Comparison of ENCODE assay signal across 8 mouse cellular contexts in genomic region chr11:84066927-84067645, GRCm38 (mm10). TPM values are rescaled to one million over a fixed set of nuclear protein-coding genes. Genes with fewer than 3 reads are reported as not detected.
DNase-seq lines count a peak whose midpoint lies in the region; ATAC-seq lines count a peak whose summit lies in the region.

No protein-coding gene starts in this region.

- intact Hi-C loops in heart, postnatal 25 days (cut with DNase I), result loop anchor here (5.0 kb wide), 1 partner anchor 445 kb away; the partner anchor contains the start of gene Aatf

- H3K4me3 ChIP-seq in embryonic facial prominence, embryonic 12.5 days, result peak overlapping the region; percentile 61
- peak overlapping the region; percentile 56 for H3K4me3 ChIP-seq in stomach, embryonic 15.5 days (replicated peaks)

- H3K4me2 ChIP-seq in embryonic facial prominence, embryonic 12.5 days (replicated peaks), result peak overlapping the region; percentile 74
- peak overlapping the region; percentile 68 for H3K4me2 ChIP-seq in stomach, embryonic 15.5 days

- WGBS in embryonic facial prominence, embryonic 12.5 days, result 4% methylated on average over 18 of the region's 18 CpGs
- WGBS in stomach, embryonic 15.5 days, result 7% methylated on average over 18 of the region's 18 CpGs

- no peaks in the 10 kb centered on the region for H3K36me3 ChIP-seq in embryonic facial prominence, embryonic 12.5 days
- no peaks in the 10 kb centered on the region for H3K36me3 ChIP-seq in stomach, embryonic 15.5 days

- ATAC-seq in embryonic facial prominence, embryonic 12.5 days (ENCODE audit: insufficient number of reproducible peaks, insufficient read depth, low FRiP score, low TSS enrichment), result no peak
- peak; percentile 34; the same call in 1 of the 2 replicates for ATAC-seq in stomach, embryonic 15.5 days (ENCODE audit: insufficient read depth, low FRiP score, low read depth)

- peaks cover 15% of the 10 kb centered on the region for H3K4me1 ChIP-seq in embryonic facial prominence, embryonic 12.5 days
- H3K4me1 ChIP-seq in stomach, embryonic 15.5 days, result 0 out of 2 replicates have a peak, but pooled peaks cover 10% of the 10 kb centered on the region

- H3K9me3 ChIP-seq in embryonic facial prominence, embryonic 12.5 days, result no peaks in the 10 kb centered on the region
- no peaks in the 10 kb centered on the region for H3K9me3 ChIP-seq in stomach, embryonic 15.5 days

- H3K27ac ChIP-seq in embryonic facial prominence, embryonic 12.5 days, result no peak overlapping the region
- H3K27ac ChIP-seq in stomach, embryonic 15.5 days, result no peak overlapping the region

- no peak overlapping the region for H3K9ac ChIP-seq in embryonic facial prominence, embryonic 12.5 days
- no peak overlapping the region for H3K9ac ChIP-seq in stomach, embryonic 15.5 days

- peaks cover 17% of the 10 kb centered on the region; the same call in 1 of the 2 replicates for H3K27me3 ChIP-seq in embryonic facial prominence, embryonic 12.5 days
- H3K27me3 ChIP-seq in stomach, embryonic 15.5 days (replicated peaks), result no peaks in the 10 kb centered on the region; the same call in 1 of the 2 replicates

- DNase-seq in lung, adult 18-20 months, result peak; percentile 66 to 77
- no peak for DNase-seq in lung, postnatal 14 days
- peak; percentile 42 to 56 for DNase-seq in adrenal gland, adult 18-20 months (ENCODE audit: low spot score in 2 of 2)
- DNase-seq in heart, postnatal 25 days (ENCODE audit: low spot score), result peak; percentile 17
- DNase-seq in layer of hippocampus, adult 9-11 months, result peak; percentile 54
- DNase-seq in lung, postnatal 4 days, result peak; percentile 49 to 63

RNA-seq across cellular contexts. Expression of gene Dusp14, which starts 2.0 kb away (rescaled TPM):
- 10 to 100 TPM in 1 of 2 experiments, 1 to 10 TPM in 1; 6.7 to 19.3 TPM for total RNA-seq in adrenal gland, adult 18-20 months (2021)
- 13.5 and 16.0 TPM in 2 replicates for polyA plus RNA-seq in embryonic facial prominence, embryonic 12.5 days (2016; fragmentation: Nextera tagmentation; extraction: Ambion mirVana)
- total RNA-seq in heart, postnatal 25 days (2021), result under 1 TPM in 1 of 2 experiments, not detected in 1; 0.55 TPM
- 13.5 and 19.5 TPM in 2 replicates for polyA plus RNA-seq in stomach, embryonic 15.5 days (2015; fragmentation: Nextera tagmentation; extraction: Ambion mirVana)

Comparison
In these comparisons a context has a peak if more than half of its experiments do, and no peak if none do; other contexts are left out.
1. RNA of gene Dusp14, which starts 2.0 kb away (total RNA-seq): 6.7 to 19.3 TPM in adrenal gland, adult 18-20 months; 0.55 TPM in heart, postnatal 25 days; every median in the first group is over 4 times any median in the second.